Mouse (Mus musculus): ENCODE results near the gene Gm2237. TPM values are rescaled to one million over a fixed set of nuclear protein-coding genes. Genes with fewer than 3 reads are reported as not detected.
"Not testable (repeated sequence)": the region's sequence is repeated elsewhere in the genome, so short reads cannot be mapped to it uniquely, and the experiment has no call there.

Gene Gm2237
- polyA plus RNA-seq (2015; fragmentation: Nextera tagmentation; extraction: Ambion mirVana), result 4.8 and 4.9 TPM in 2 replicates

GRCm38 (mm10) chr14:19584804-19585667 is at the start of gene Gm2237:
TSS of gene Gm2237 (minus strand) at chr14:19585135.
- Histone ChIP-seq H3K9ac (replicated peaks; ENCODE audit: low read depth, low read length) (peak within 1 kb of the TSS; percentile 60), H3K4me3 (replicated peaks; ENCODE audit: low read length) (peak within 1 kb of the TSS; percentile 47), H3K4me2 (ENCODE audit: low read length) (peak within 1 kb of the TSS; percentile 40)
- not testable (repeated sequence) for H3K36me3 ChIP-seq (ENCODE audit: control insufficient read depth, insufficient read depth); H3K9me3 ChIP-seq (ENCODE audit: control insufficient read depth, low read length); H3K27me3 ChIP-seq (replicated peaks; ENCODE audit: control insufficient read depth, insufficient read depth, low read length); H3K4me1 ChIP-seq (replicated peaks; ENCODE audit: control insufficient read depth, insufficient read depth, low read length); H3K27ac ChIP-seq (ENCODE audit: low read length); ATAC-seq
- 0% methylated on average over 26 of the region's 62 CpGs for WGBS

GRCm38 (mm10) chr14:19602481-19602880 is 17.5 kb upstream of the Gm2237 start, which contains the start of gene Gm5458:
TSS of gene Gm5458 (minus strand) at chr14:19602581.
- H3K27me3 ChIP-seq (replicated peaks; ENCODE audit: control insufficient read depth, insufficient read depth, low read length); H3K4me1 ChIP-seq (replicated peaks; ENCODE audit: control insufficient read depth, insufficient read depth, low read length); H3K4me2 ChIP-seq (ENCODE audit: low read length); ATAC-seq; H3K4me3 ChIP-seq (replicated peaks; ENCODE audit: low read length); H3K9me3 ChIP-seq (ENCODE audit: control insufficient read depth, low read length); H3K36me3 ChIP-seq (ENCODE audit: control insufficient read depth, insufficient read depth); H3K9ac ChIP-seq (replicated peaks; ENCODE audit: low read depth, low read length); H3K27ac ChIP-seq (ENCODE audit: low read length): not testable (repeated sequence)
- WGBS, result 76% methylated on average over 1 of the region's 2 CpGs

- H3K27me3 ChIP-seq (replicated peaks; ENCODE audit: control insufficient read depth, insufficient read depth, low read length); ATAC-seq; H3K27ac ChIP-seq (ENCODE audit: low read length); H3K36me3 ChIP-seq (ENCODE audit: control insufficient read depth, insufficient read depth); H3K4me2 ChIP-seq (ENCODE audit: low read length); H3K9me3 ChIP-seq (ENCODE audit: control insufficient read depth, low read length); H3K9ac ChIP-seq (replicated peaks; ENCODE audit: low read depth, low read length); H3K4me1 ChIP-seq (replicated peaks; ENCODE audit: control insufficient read depth, insufficient read depth, low read length); H3K4me3 ChIP-seq (replicated peaks; ENCODE audit: low read length): not testable (repeated sequence)
- WGBS, result 93% methylated on average over 1 of the region's 3 CpGs
Observed at GRCm38 (mm10) chr14:19549863-19550262, 35.1 kb downstream of the Gm2237 start, which contains the start of gene Gm2244. TSS of gene Gm2244 (minus strand) at chr14:19549963.

Other genes starting within 250 kb of the Gm2237 start
- gene Gm21738, start 166.2 kb downstream of the Gm2237 start, polyA plus RNA-seq (2015; fragmentation: Nextera tagmentation; extraction: Ambion mirVana), result 0.53 and 0.70 TPM in 2 replicates
- gene Gm2244, start 35.2 kb downstream of the Gm2237 start, polyA plus RNA-seq (2015; fragmentation: Nextera tagmentation; extraction: Ambion mirVana), result 0.34 TPM in 1 of 2 replicates, not detected in the other
- not detected in 2 replicates for gene Gm5458, start 17.4 kb upstream of the Gm2237 start, polyA plus RNA-seq (2015; fragmentation: Nextera tagmentation; extraction: Ambion mirVana)
- gene Nid2, start 166.1 kb upstream of the Gm2237 start, polyA plus RNA-seq (2015; fragmentation: Nextera tagmentation; extraction: Ambion mirVana), result 28.4 and 39.7 TPM in 2 replicates
- 163 and 184 TPM in 2 replicates for gene Rtraf, start 238.7 kb upstream of the Gm2237 start, polyA plus RNA-seq (2015; fragmentation: Nextera tagmentation; extraction: Ambion mirVana)